Mouse (Mus musculus): ENCODE measurements around the gene Vgf. TPM values are rescaled to one million over a fixed set of nuclear protein-coding genes. Genes with fewer than 3 reads are reported as not detected.

The Vgf gene
- polyA plus RNA-seq, 1 experiment = 0.84 TPM

DNA sequence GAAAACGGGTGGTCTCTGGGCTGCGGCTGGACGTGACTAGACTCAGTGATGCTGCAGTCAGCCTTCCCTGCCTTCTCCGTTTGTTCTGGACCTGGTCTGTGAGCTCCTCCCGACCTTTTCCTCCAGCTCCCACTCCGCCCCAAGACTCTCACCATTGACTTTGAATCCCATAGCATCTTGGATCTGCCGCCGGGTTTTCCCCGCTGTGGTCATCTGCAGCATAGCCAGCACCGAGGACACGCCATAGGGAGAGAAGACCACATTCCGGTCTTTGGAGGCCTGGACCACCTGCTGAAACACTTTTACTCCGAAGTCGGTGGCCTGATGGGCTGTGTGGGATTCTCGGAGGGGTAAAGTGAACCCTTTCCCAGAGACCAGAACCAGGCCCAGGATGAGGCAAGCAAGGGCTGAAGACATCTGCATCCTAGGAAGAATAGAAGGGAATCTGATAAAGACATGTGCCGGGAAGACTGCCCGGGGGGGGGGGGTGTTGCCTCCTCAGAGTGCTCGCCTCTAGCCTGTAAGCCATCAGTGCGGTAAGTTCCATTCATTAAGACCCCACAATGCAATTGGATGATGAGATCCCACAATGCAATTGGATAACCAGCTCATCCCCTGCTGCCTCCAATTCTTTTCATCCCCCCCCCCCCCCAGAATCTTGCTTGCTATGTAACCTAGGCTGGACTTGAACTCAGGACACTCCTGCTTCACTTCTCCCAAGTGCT, 44.9 kb downstream of the Vgf start:
- H3K27me3 ChIP-seq (ENCODE audit: control insufficient read depth, insufficient read depth, low read length) = no peaks in the 10 kb centered on the region
- TF ChIP-seq POLR2A (IDR thresholded peaks at IDR 0.05; ENCODE audit: control insufficient read depth, low read depth, low read length) (no peak), CTCF (IDR thresholded peaks at IDR 0.05; ENCODE audit: control insufficient read depth, insufficient read depth, insufficient replicate concordance, low read depth, low read length) (no peak)

GRCm38 (mm10) chr5:137072079-137072960, 46.1 kb downstream of the Vgf start, which contains the start of gene Serpine1:
Serpine1 (minus strand) TSS chr5:137072268.
- Histone ChIP-seq H3K4me1 (ENCODE audit: control insufficient read depth, insufficient read depth, low read length) (peaks cover 18% of the 10 kb centered on the region), H3K27me3 (ENCODE audit: control insufficient read depth, insufficient read depth, low read length) (no peaks in the 10 kb centered on the region), H3K27ac (ENCODE audit: control insufficient read depth, insufficient read depth, low read depth, low read length) (peak within 1 kb of the TSS; percentile 16), H3K36me3 (ENCODE audit: control insufficient read depth, insufficient read depth, low read length) (no peaks in the 10 kb centered on the region), H3K4me3 (ENCODE audit: control insufficient read depth, low read depth, low read length) (no peak within 1 kb of the TSS)
- TF ChIP-seq CTCF (IDR thresholded peaks at IDR 0.05; ENCODE audit: control insufficient read depth, insufficient read depth, insufficient replicate concordance, low read depth, low read length) = no peak
- TF ChIP-seq POLR2A (IDR thresholded peaks at IDR 0.05; ENCODE audit: control insufficient read depth, low read depth, low read length) = no peak

More for the DNA sequence above, 44.9 kb downstream of the Vgf start:
- Histone ChIP-seq H3K4me3 (ENCODE audit: control insufficient read depth, low read depth, low read length) (no peak overlapping the region), H3K36me3 (ENCODE audit: control insufficient read depth, insufficient read depth, low read length) (no peaks in the 10 kb centered on the region), H3K4me1 (ENCODE audit: control insufficient read depth, insufficient read depth, low read length) (peaks cover 9% of the 10 kb centered on the region), H3K27ac (ENCODE audit: control insufficient read depth, insufficient read depth, low read depth, low read length) (no peak overlapping the region)

DNA sequence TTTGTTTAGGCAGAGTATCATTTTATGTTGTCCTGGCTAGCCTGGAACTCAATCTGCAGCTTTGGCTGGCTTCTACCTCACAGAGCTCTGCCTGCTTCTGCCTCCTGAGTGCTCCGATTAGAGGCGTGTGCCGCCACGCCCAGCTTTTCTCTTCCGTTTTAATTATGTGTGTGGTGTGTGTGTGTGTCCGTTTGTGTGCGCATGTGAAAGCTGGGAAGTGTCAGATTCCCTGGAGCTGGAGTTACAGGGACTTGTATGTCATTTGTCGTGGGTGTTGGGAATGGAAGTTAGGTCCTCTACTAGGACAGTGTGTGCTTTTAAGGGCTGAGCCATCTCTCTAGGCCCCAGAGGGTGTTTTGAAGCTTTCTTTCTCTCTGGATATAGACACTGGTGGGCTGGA, 46.9 kb downstream of the Vgf start:
- Histone ChIP-seq H3K27ac (ENCODE audit: control insufficient read depth, insufficient read depth, low read depth, low read length) (peak overlapping the region; percentile 16; the same call in 1 of the 2 replicates), H3K27me3 (ENCODE audit: control insufficient read depth, insufficient read depth, low read length) (no peaks in the 10 kb centered on the region), H3K36me3 (ENCODE audit: control insufficient read depth, insufficient read depth, low read length) (no peaks in the 10 kb centered on the region), H3K4me1 (ENCODE audit: control insufficient read depth, insufficient read depth, low read length) (peaks cover 18% of the 10 kb centered on the region), H3K4me3 (ENCODE audit: control insufficient read depth, low read depth, low read length) (no peak overlapping the region)
- TF ChIP-seq POLR2A (IDR thresholded peaks at IDR 0.05; ENCODE audit: control insufficient read depth, low read depth, low read length) (no peak), CTCF (IDR thresholded peaks at IDR 0.05; ENCODE audit: control insufficient read depth, insufficient read depth, insufficient replicate concordance, low read depth, low read length) (no peak)

GRCm38 (mm10) chr5:137074191-137074651, 48.0 kb downstream of the Vgf start:
- Histone ChIP-seq H3K27me3 (ENCODE audit: control insufficient read depth, insufficient read depth, low read length) (no peaks in the 10 kb centered on the region), H3K36me3 (ENCODE audit: control insufficient read depth, insufficient read depth, low read length) (no peaks in the 10 kb centered on the region), H3K4me1 (ENCODE audit: control insufficient read depth, insufficient read depth, low read length) (peaks cover 15% of the 10 kb centered on the region), H3K27ac (ENCODE audit: control insufficient read depth, insufficient read depth, low read depth, low read length) (peak overlapping the region; percentile 28; the same call in 1 of the 2 replicates), H3K4me3 (ENCODE audit: control insufficient read depth, low read depth, low read length) (no peak overlapping the region)
- TF ChIP-seq CTCF (IDR thresholded peaks at IDR 0.05; ENCODE audit: control insufficient read depth, insufficient read depth, insufficient replicate concordance, low read depth, low read length) = no peak
- no peak for TF ChIP-seq POLR2A (IDR thresholded peaks at IDR 0.05; ENCODE audit: control insufficient read depth, low read depth, low read length)

- Histone ChIP-seq H3K4me3 (ENCODE audit: control insufficient read depth, low read depth, low read length) (no peak overlapping the region), H3K36me3 (ENCODE audit: control insufficient read depth, insufficient read depth, low read length) (no peaks in the 10 kb centered on the region), H3K27me3 (ENCODE audit: control insufficient read depth, insufficient read depth, low read length) (no peaks in the 10 kb centered on the region), H3K4me1 (ENCODE audit: control insufficient read depth, insufficient read depth, low read length) (peaks cover 14% of the 10 kb centered on the region), H3K27ac (ENCODE audit: control insufficient read depth, insufficient read depth, low read depth, low read length) (peak overlapping the region; percentile 59)
- TF ChIP-seq CTCF (IDR thresholded peaks at IDR 0.05; ENCODE audit: control insufficient read depth, insufficient read depth, insufficient replicate concordance, low read depth, low read length) (no peak), POLR2A (IDR thresholded peaks at IDR 0.05; ENCODE audit: control insufficient read depth, low read depth, low read length) (no peak)
These were observed 49.5 kb downstream of the Vgf start for GRCm38 (mm10) chr5:137075726-137076125.

GRCm38 (mm10) chr5:137076191-137076930, 50.2 kb downstream of the Vgf start:
- H3K4me1 ChIP-seq (ENCODE audit: control insufficient read depth, insufficient read depth, low read length) = peaks cover 14% of the 10 kb centered on the region
- TF ChIP-seq CTCF (IDR thresholded peaks at IDR 0.05; ENCODE audit: control insufficient read depth, insufficient read depth, insufficient replicate concordance, low read depth, low read length) (no peak), POLR2A (IDR thresholded peaks at IDR 0.05; ENCODE audit: control insufficient read depth, low read depth, low read length) (no peak)
- H3K27me3 ChIP-seq (ENCODE audit: control insufficient read depth, insufficient read depth, low read length) = no peaks in the 10 kb centered on the region
- H3K36me3 ChIP-seq (ENCODE audit: control insufficient read depth, insufficient read depth, low read length) = no peaks in the 10 kb centered on the region
- H3K4me3 ChIP-seq (ENCODE audit: control insufficient read depth, low read depth, low read length) = no peak overlapping the region
- peak overlapping the region; percentile 59 for H3K27ac ChIP-seq (ENCODE audit: control insufficient read depth, insufficient read depth, low read depth, low read length)

All from testis, adult 2 months (tissue).